Mouse (Mus musculus) E14TG2a.4 (cell line): Measurements from ENCODE around the gene Cyp17a1.

Source experiments
- H3K27me3 ChIP-seq: 2 replicates; pipeline ENCODE4 v1.6.1; 2014; ENCODE audit warnings: low read length, control low read depth; ENCODE audit not compliant: insufficient read depth
- H3K36me3 ChIP-seq: 2 replicates; pipeline ENCODE4 v1.6.1; 2014; ENCODE audit warnings: low read length, control low read depth; ENCODE audit not compliant: insufficient read depth
- H3K4me1 ChIP-seq: replicated peaks from 2 replicates; pipeline ENCODE4 v1.6.1; 2014; ENCODE audit warnings: low read depth, low read length, control low read depth
- H3K4me3 ChIP-seq: replicated peaks from 2 replicates; pipeline ENCODE4 v1.5.1; 2014; ENCODE audit warnings: mild to moderate bottlenecking, low read length
- H3K9me3 ChIP-seq: 2 replicates; pipeline ENCODE4 v1.6.1; 2014; ENCODE audit warnings: low read length, control low read depth
- CTCF ChIP-seq: conservative IDR thresholded peaks from 2 replicates; pipeline ENCODE4 v1.5.1; 2014; ENCODE audit warnings: low read length
- NANOG ChIP-seq: IDR thresholded peaks from 2 replicates; pipeline ENCODE4 v1.6.1; 2014; ENCODE audit warnings: borderline replicate concordance, low read length, mixed read lengths
- POU5F1 ChIP-seq: IDR thresholded peaks from 2 replicates; pipeline ENCODE4 v1.6.1; 2014; ENCODE audit warnings: low read length, borderline replicate concordance

The Cyp17a1 gene

GRCm38 (mm10) chr19:46690387-46690786 lies 17.4 kb upstream of the Cyp17a1 start:
- Histone ChIP-seq H3K4me1 (peaks cover 32% of the 10 kb centered on the region), H3K4me3 (peak overlapping the region; percentile 89), H3K9me3 (no peaks in the 10 kb centered on the region), H3K27me3 (no peaks in the 10 kb centered on the region), H3K36me3 (no peaks in the 10 kb centered on the region)
- no peak for TF ChIP-seq POU5F1
- TF ChIP-seq NANOG: no peak
- TF ChIP-seq CTCF: no peak

- Histone ChIP-seq H3K9me3 (no peaks in the 10 kb centered on the region), H3K4me3 (peak within 1 kb of the TSS; percentile 89), H3K27me3 (no peaks in the 10 kb centered on the region), H3K4me1 (peaks cover 32% of the 10 kb centered on the region), H3K36me3 (no peaks in the 10 kb centered on the region)
- TF ChIP-seq NANOG (no peak), CTCF (no peak), POU5F1 (no peak)
Observed at GRCm38 (mm10) chr19:46689460-46690372, 16.7 kb upstream of the Cyp17a1 start, which contains the start of gene Borcs7. TSS of gene Borcs7 (plus strand) at chr19:46689906.

- TF ChIP-seq CTCF (no peak), NANOG (no peak), POU5F1 (no peak)
- Histone ChIP-seq H3K4me1 (no peaks in the 10 kb centered on the region), H3K27me3 (peaks cover 14% of the 10 kb centered on the region; the same call in 1 of the 2 replicates), H3K9me3 (no peaks in the 10 kb centered on the region), H3K36me3 (no peaks in the 10 kb centered on the region), H3K4me3 (no peak overlapping the region)
Observed at GRCm38 (mm10) chr19:46679720-46680383, 6.9 kb upstream of the Cyp17a1 start.

DNA sequence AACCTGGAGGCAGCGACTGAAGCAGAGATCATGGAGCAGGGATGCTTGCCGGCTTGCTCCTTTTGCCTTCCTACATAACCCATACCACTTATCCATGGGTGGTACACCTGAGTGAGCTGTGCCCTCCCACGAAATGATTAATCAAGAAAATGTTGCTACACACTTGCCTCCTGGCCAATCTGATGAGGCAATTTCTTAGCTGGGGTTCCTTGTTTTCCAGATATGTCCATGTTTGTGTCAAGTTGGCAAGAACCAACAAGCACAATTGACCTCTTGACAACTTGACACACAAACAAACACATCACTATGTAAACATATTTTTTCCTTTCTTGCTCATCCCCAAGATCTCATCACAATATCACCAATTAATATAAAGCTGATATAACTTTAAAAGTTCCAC lies 2.7 kb upstream of the Cyp17a1 start:
- TF ChIP-seq NANOG (no peak), CTCF (no peak), POU5F1 (no peak)
- Histone ChIP-seq H3K4me1 (no peaks in the 10 kb centered on the region), H3K4me3 (no peak overlapping the region), H3K36me3 (no peaks in the 10 kb centered on the region), H3K27me3 (peaks cover 25% of the 10 kb centered on the region), H3K9me3 (no peaks in the 10 kb centered on the region)

- no peak overlapping the region for H3K4me3 ChIP-seq
- H3K27me3 ChIP-seq: peaks cover 19% of the 10 kb centered on the region
- H3K9me3 ChIP-seq: no peaks in the 10 kb centered on the region
- H3K36me3 ChIP-seq: no peaks in the 10 kb centered on the region
- TF ChIP-seq POU5F1: no peak
- peak; percentile 49 for TF ChIP-seq CTCF
- TF ChIP-seq NANOG: no peak
- H3K4me1 ChIP-seq: peaks cover 9% of the 10 kb centered on the region
Observed at GRCm38 (mm10) chr19:46670691-46671090, 2.3 kb downstream of the Cyp17a1 start.

- peaks cover 19% of the 10 kb centered on the region for H3K27me3 ChIP-seq
- no peaks in the 10 kb centered on the region for H3K9me3 ChIP-seq
- H3K4me1 ChIP-seq: peaks cover 9% of the 10 kb centered on the region
- no peak overlapping the region for H3K4me3 ChIP-seq
- H3K36me3 ChIP-seq: no peaks in the 10 kb centered on the region
- TF ChIP-seq POU5F1: no peak
- no peak for TF ChIP-seq NANOG
- no peak for TF ChIP-seq CTCF
Observed at GRCm38 (mm10) chr19:46669802-46670201, 3.2 kb downstream of the Cyp17a1 start.

DNA sequence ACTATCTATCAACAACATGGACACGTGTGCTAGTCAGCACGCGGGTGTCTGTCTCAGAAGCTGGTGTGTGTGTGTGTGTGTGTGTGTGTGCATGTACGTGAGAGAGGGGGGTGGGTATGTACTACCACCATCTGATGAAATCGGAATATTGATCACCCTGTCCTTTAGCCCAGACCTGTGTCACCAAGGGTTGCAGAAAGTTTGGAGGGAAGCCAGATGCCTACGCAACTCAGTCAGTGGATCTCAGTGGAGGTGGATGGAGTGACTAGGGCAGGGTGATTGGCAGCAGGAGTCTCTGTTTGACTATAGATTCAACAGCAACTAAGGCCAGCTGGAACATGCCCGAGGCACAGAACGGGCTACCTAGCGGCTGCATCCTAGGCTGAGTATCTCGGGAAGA lies 4.7 kb downstream of the Cyp17a1 start:
- no peaks in the 10 kb centered on the region for H3K9me3 ChIP-seq
- no peaks in the 10 kb centered on the region for H3K36me3 ChIP-seq
- H3K4me3 ChIP-seq: no peak overlapping the region
- peaks cover 9% of the 10 kb centered on the region for H3K4me1 ChIP-seq
- peaks cover 22% of the 10 kb centered on the region for H3K27me3 ChIP-seq
- TF ChIP-seq NANOG (no peak), POU5F1 (no peak), CTCF (no peak)

DNA sequence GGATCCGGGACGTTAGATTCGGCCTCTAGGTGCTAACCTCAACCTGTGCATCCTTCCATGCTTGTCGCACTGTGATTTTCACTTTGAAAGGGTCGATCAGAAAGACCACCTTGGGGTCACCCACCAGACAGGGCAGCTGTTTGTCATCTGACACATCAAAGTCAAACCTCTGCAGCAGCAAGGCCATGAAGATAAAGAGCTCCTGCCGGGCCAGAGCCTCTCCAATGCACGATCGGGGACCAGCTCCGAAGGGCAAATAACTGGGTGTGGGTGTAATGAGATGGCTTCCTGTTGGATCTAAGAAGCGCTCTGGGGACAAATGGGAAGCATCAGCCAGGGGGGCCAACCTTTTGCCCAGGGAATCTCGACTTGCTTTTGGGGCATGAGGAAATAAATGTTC lies 5.7 kb downstream of the Cyp17a1 start:
- Histone ChIP-seq H3K4me1 (peaks cover 9% of the 10 kb centered on the region), H3K27me3 (peaks cover 14% of the 10 kb centered on the region), H3K4me3 (no peak overlapping the region), H3K36me3 (no peaks in the 10 kb centered on the region), H3K9me3 (no peaks in the 10 kb centered on the region)
- TF ChIP-seq POU5F1 (no peak), NANOG (no peak), CTCF (no peak)
